Mouse (Mus musculus): ENCODE results near the gene Rbms1.

Rbms1 gene

DNA sequence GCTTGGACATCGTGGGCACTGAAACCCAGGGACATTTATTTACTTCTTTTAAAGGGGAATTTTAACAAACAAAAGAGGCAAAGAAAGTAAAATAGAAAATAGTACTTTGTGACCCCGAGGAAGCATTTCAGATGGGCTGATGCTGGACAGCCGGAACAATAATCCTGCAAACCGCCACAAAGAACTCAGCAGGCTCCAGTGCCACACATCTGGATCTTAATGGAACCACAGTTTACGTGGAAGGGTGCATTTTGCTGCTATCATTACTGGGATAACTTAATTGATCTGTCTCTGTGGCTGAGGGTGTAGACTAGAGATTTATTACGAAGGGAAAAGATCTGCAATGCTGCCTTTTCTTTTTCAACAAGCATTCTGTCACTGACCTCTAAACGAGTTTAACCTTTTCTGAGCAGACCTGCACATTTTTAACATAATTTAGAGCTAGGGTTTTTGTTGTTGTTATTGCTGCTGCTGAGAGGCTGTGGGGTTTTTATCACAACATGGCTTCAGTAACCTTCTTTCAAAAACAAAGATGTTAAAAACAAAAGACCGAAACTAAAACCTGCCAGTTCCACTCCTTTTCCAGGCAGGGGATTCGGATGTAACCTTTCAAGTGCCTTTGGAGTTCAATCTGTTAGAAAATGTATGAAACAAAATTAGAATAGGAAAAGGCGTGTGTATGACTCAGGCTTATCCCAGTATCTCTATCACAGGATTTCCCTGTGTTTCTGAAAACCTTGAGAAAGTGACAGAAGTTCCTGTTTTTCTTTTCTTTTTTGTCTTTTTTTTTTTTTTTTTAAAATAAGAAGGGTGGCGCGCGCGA, 82.8 kb downstream of the Rbms1 start:
- no peak for DNase-seq (ENCODE audit: extremely low read depth, insufficient read length, low spot score)

DNA sequence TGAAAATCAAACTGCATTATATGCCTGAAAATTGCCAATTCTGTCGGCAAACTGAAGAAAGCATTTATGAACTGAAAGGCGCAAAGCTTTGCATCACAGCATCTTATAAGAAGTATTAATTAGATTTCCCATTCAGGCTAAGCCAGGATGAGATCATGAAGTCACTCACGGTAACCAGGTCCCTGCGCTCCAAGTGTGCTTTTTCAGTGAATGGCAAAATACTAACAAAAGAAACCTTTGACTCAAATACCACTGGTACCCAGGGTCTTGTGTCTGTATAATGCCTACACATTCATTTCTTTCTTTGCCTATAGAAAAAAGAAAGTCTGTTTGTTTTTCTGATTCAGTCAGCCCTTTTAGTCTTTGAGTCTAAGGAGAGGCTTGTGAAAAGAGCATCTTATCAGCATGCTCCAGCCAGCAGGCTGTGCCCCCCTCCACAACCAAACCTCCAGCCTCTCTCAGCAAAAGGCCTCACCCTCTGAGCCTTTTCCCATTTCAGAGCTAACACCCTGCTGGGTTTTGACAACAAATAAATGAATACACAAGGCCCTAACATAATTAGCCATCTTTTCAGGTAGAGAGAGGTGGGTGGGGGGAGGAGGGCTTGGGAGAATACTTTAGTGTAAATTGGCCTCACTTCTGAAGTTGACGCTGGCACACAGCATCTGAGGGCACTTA, 83.7 kb downstream of the Rbms1 start:
- DNase-seq (ENCODE audit: extremely low read depth, insufficient read length, low spot score), result peak; percentile 19

DNA sequence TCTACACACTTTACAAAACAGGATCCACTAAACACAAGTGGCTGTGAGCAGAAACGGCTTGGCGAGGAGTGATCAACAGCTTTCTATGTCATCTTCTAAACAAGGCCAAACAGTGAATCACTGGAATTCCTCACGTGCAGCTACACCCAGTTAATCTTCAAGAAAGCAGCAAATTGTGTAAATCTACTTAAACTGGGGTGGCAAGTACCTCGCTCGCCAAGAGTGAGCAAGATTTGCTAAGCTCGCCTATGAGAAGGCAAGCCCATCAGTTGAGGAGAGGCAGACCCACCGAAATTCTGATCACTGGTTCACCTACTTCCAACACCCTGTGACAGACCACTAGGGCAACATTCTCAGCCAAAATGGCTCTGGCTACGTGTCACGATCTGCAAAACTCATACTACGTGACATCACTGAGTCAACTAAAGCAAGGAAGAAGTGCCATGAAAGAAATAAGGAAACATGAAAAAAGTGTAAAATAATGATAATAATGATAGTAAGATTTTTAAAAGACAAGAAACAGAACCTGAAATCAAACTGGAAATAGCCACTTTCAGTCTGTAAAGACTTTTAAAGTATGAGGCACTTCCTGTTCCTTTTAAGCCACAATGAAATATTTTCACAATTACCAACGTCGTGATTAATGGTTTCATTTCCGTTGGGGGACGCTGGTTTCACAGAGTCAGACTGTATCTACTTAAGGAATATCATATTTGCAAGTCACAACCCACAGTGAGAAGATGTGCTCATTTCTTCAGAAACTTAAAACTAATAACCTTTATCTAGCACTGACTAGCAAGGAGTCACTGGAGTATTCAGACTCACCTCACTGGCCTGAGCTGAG, 85.2 kb downstream of the Rbms1 start:
- peak; percentile 52 for DNase-seq (ENCODE audit: extremely low read depth, insufficient read length, low spot score)

DNA sequence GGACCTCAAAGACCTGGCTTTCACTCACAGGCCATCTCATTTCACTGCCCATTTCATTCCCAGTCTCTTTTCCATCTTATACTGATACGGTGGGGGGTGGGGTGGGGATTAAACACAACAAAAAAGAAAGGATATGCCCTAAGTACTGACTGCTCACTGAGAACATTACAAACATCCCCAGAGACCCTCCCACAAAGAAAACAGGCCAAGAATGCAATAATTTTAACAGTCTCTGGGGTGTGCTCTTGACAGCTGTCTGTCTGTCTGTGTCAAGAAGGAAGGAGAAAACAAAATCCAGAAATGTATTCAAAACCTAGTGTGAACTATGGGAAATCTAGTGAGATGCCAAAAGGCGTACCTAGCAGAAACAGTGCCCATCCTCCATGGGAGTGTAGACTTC, 86.1 kb downstream of the Rbms1 start:
- no peak for DNase-seq (ENCODE audit: extremely low read depth, insufficient read length, low spot score)

DNA sequence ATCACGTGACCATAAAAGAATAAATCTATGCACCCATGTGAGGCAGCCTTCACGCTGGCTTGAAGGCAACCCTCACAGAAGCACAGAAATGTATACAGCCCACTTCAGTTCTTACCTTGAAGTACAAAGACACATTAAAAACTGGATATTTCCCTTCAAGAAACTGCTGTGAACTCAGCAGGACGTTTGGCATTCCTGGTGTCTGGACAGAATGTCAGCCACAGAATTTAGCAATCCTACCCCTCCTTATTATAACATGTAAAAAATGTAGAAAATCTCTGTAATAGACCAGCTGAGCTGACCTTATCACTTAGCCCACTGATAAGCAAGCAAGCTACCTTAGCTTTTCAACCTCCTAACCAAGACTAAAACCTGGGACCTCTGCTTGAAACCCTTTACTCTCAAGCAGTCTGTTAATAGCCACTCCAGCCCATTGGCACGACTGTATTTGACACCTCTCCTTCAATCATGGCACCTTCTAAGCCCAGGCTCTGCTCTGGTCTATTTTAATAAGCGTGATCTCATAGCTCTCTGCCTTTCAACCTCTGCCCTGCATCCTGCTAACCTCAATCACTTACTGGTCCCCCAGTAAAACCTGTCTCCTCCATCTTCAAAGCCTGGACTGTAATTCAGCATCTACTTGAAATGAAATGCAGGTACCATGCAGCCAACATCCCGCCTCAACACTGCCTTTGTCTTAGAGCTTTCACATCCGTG, 90.7 kb downstream of the Rbms1 start:
- DNase-seq (ENCODE audit: extremely low read depth, insufficient read length, low spot score), result no peak

DNA sequence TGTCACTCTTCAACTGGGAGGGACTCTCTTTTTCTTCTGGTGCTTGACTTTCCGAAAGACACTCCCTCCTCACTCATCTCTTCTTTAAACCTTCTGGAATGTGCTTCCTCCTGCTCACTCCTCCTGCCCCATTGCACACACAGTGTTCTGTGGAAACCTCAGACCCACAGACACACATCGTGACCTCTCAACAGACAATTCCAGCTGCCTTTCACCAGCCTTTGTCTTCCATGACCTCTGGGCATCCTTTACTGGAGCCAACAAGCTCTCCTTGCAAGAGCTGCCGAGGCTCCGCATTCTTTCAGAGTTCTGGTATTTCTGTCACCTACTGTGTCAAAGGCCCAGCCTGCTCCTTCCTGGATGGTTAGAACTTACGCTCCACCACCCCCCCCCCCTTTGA, 92.0 kb downstream of the Rbms1 start:
- no peak for DNase-seq (ENCODE audit: extremely low read depth, insufficient read length, low spot score)

DNA sequence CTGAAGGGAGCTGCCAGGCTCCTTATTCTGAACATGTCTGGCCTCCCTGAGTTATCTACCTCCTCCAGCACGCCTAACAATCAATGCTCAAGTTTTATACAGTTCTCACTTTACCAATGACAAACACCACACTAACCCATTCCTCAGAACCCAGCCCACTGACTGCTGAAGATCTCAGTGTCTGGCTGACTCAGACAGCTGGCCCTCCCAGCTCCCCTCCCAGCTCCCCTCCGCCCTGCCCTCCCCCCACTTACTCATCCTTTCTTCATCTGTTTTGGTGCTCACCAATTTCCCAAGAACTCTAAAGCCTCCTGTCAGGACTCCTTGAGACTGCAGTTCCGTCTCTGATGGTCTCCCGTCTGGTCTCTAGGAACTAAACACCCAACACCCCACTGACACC, 92.5 kb downstream of the Rbms1 start:
- DNase-seq (ENCODE audit: extremely low read depth, insufficient read length, low spot score), result peak; percentile 69

DNA sequence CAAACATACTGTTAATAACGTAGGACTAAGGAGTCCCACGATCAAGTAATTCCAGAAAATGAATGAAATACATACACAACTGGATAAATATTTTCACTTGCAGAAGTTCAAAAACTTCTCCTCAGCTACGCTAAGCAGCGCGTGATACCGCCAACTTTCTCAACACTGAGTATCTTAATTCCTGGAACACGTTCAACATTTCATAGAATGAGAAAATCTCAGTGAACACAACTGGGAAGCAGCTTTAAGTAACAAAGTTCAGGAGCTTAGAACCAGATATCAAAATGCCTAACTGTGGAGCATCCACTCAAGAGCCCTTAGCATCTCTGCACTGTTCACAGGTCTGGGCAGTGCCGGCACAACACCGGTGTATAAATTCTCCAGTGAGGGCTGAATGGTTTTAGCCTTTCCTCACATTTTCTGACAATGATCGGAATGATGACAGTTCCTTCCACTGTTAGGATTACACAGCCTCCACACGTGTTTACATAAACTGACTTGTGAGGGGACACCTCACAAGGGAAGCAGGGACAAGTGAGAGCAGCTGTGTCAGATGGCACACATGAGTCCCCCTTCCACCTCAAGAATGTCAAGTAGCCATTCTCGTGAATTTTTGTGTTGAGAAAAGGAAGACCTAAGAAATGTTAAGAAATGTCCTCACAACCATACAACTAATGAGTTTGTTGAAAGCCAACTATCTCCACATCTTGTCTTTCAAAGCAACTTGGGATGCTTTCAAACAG, 93.8 kb downstream of the Rbms1 start:
- DNase-seq (ENCODE audit: extremely low read depth, insufficient read length, low spot score), result no peak

DNA sequence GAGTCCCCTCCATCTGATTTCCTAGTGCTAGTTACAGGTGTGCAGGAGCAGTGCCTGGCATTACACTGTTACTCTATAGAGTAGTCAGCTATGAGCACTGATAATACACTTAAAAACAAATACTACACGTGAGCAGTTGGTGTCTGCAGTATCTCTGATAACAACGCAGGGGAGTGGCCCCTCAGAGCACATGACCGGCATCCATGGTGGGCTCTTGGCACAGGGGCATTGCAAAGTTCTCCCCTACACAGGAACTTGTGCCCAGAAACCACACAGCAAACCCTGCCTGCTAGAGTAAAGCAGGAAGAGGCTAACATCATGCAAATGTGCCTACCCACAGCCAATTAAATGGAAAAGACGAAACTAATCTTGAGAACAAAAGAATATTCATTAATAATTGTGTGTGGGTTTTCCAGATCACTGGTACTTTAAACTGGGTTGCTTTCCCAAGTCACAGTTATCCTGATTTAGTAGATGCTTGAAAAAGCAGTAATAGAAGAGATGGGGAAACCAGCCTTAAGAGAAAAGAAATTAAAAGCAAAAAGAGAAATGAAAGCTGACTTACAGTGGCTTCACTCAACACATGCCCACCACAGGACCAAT, 94.8 kb downstream of the Rbms1 start:
- no peak for DNase-seq (ENCODE audit: extremely low read depth, insufficient read length, low spot score)

DNA sequence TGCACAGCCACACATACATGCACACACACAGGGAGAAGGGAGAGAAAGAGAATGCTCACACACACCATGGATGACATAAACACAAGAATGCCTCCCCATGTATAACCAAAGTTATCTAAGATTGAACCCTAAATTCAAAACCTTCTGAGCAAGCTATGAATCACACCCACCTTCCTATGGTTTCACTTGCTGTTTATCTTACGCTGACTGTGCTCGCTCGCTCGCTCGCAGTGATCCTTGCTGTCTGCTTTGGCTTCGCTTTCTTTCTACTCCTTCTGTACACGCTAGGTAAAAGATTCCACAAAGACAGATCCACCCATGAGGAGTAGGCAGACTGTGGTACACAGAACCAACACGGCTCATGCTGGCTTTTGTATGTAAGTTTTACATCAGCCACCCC, 95.7 kb downstream of the Rbms1 start:
- DNase-seq (ENCODE audit: extremely low read depth, insufficient read length, low spot score), result no peak

DNA sequence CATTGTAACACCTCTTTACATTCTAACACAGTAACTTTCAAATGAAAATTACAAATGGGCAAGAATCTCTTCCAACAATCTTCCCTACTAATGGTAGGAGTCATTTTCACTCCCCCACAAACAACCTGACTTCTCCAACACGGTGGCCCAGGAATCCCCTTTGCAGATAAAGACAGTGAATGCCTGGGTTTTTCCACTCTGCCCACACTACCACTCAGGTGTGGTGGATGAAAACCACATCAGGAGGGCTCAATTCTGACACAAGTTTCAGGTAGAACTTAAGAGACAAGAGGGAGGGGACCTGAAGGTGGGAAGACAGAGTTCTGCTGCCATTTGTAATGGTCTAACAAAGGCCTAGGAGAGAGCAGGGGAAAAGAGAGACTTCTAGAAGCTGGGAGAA, 97.1 kb downstream of the Rbms1 start:
- DNase-seq (ENCODE audit: extremely low read depth, insufficient read length, low spot score), result no peak

DNA sequence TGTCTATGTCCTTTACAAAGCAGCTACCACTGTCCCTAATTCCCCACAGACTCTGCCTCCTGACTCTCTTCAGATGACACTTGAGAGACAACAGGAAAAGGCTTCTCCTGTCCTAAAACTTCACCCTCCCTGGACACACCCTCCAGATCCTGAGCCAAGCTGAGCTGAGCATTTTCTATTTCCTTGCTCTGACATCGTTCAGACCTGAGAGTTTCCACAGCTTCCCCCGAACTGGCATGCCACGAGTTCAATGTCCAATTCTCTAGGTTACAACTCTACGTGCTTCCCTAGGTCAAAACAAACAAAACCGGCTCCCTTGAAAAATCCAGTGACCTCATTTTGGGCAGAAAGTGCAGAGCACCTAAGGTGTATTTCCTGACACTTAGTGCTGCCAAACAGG, 98.0 kb downstream of the Rbms1 start:
- no peak for DNase-seq (ENCODE audit: extremely low read depth, insufficient read length, low spot score)

DNA sequence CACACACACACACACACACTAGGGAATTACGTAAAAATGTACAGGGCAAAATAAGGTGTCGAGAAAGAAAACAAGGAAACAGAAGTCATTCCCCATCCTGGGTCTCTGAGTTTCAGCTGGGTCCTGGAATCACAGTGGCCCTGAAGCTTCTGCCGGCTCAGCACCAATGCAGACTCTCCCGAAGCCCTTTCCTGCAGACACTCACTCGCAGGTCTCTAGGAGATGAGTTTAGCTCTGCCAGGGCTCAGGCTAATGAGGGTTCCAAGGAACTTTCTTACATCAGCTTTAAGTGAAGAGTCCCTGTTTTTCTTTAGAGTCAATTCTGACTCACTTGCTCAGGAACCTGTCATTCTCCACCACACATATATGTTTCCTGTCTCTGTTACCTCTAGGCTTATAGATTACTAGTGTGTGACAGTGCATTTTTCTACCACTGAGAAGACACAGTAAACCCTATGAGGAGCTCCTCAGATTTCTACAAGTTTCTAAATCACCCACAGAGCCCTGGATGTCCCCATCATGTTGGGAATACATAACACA, 98.7 kb downstream of the Rbms1 start:
- DNase-seq (ENCODE audit: extremely low read depth, insufficient read length, low spot score), result no peak

DNA sequence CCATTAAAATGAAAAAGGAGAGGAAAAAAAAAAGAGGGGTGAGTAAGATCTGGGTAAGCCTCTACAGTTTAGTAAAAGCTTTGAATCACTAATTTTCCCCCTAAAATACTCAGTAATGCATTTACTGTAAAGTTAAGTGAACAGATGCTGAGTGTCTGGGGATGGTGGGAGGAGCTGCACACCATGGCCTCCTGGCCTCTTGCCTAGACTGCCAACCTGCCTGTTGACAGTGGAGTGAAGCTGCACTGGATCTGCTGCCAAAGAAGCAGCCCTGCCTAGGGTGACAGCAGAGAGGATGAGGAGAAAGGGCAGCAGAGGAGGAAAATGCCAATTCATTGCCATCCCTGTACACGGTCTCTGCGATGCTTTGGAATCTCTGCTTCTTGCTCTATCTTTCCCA, 99.2 kb downstream of the Rbms1 start:
- no peak for DNase-seq (ENCODE audit: extremely low read depth, insufficient read length, low spot score)

DNA sequence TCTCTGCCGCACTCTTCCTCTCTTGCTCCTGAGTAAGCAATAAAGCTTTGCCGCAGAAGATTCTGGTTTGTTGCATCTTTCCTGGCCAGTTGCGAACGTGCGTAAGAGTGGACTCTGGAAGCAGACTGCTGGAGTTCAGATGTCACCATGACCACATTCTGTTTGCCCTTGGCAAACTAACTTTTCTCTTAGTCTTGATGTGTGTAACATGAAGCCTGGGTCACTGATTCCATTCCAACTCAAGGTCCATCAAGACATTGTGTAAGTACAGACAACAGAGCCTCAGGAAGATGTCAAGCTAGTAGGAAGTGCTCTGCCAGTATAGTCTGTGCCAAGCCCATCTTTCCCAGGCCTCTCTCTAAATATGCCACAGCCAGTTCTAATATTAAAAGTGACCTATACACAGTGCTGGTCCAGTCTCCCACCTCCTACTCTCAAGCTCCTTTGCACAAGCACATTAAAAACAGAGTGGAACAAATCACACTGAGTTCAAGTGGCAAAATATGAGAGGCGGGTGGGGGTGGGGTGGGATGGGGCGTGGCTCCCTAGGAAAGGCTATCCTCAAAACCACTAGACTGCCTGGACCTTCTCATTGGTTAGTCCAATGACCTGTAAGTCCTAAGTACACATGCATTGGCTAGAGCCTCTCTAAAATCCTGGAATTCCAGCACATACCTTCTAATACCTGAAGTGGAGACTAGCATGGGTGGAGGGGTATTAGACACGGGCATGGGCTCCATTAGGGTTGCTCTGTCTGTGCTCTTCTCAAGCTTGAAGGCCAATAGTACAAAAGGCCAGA, 99.9 kb downstream of the Rbms1 start:
- no peak for DNase-seq (ENCODE audit: extremely low read depth, insufficient read length, low spot score)

DNA sequence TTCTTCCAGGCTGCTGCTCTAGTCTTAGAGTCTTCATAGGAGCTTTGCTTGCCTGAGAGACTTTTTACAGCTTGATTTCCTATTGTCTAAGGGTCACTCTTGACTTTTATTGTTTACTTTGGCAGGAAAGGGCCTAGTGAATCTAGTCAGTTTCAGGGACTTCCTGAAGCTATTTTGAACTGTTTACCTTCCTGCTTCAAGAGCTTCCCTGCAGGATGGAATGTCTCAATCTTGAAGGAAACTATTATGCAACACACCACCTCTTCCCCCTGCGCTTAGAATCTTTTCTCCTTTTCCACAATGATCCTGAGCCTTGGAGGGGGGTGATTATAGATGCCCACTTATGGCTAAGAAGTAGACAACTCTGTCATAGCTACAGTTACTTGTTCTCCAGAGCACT, 104.9 kb downstream of the Rbms1 start:
- no peak for DNase-seq (ENCODE audit: extremely low read depth, insufficient read length, low spot score)

DNA sequence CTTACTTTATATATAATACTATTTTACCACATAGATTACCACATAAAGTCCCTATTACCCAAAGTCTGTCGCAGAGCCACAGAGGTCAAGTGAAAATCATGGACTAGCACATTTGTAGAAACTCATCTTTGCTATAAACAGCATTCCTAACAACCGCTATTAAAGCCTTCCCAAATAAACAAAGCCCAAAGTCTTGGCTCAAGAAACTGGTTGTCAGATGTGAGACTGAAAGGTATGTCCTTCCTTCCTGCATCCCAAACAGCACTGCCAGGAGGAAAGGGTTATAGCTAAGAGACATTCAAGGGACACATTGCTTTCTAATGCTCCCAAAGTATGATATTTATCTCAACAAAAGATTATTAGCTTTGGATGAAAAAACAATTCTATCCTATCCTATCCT, 106.9 kb downstream of the Rbms1 start:
- no peak for DNase-seq (ENCODE audit: extremely low read depth, insufficient read length, low spot score)

DNA sequence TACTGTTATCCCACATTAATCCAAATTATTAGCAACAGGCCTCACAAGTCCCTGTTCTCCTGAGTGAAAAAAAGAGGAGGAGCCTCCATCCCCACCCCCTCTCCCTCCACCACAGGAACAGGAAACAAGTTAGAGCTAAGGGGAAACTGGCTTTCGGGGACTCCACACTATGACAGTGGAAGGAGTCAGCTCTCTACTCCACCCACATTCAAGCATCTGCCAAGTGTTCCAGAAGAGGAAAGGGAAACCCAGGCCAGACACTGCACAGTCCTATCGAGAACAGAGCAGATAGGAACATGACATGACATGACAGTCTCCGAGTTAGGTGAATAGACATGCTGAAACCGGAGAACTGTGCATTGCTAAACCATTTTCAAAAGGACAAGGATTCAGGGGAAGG, 108.0 kb downstream of the Rbms1 start:
- no peak for DNase-seq (ENCODE audit: extremely low read depth, insufficient read length, low spot score)

DNA sequence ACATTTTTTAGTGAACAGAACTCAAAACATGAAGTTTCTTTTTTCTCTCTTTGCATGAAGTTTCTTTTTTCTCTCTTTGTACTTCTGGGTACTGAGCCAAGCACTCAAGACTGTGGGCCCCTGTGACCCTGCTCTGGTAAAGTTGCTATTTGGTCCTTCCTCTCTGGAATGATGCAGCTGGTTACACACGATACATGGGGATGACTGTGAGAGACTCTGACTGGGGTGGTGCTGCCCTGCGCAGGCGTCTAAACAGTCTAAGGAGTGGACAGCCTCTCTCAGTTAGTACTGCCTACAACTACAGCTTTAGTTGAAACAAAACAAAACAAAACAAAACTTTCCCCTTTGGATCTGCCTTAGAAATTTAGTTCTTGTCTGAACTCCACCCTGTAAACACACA, 111.1 kb downstream of the Rbms1 start:
- no peak for DNase-seq (ENCODE audit: extremely low read depth, insufficient read length, low spot score)

Measured in 3134 (cell line).